Mouse (Mus musculus) liver, embryonic 13.5 days (tissue): ENCODE results near the gene Olfr1177-ps. TPM values are rescaled to one million over a fixed set of nuclear protein-coding genes. Genes with fewer than 3 reads are reported as not detected.

ENCODE experiments used
- ATAC-seq: fragments of 200-750 bp; cut with Nextera tagmentation; 2 replicates; pipeline ENCODE4 v1.8.0; 2017; ENCODE audit warnings: low read depth, mild to moderate bottlenecking, moderate number of reproducible peaks, moderate library complexity
- DNase-seq: peaks from one replicate; pipeline ENCODE4 v3.0.0; 2022
- H3K27ac ChIP-seq: fragments of 300-500 bp; sonication (generic); 2 replicates; pipeline ENCODE4 v1.5.1; 2015; ENCODE audit warnings: moderate library complexity, mild to moderate bottlenecking, inconsistent platforms
- H3K27me3 ChIP-seq: fragments of 300-500 bp; sonication (generic); 2 replicates; pipeline ENCODE4 v1.6.1; 2015; ENCODE audit warnings: mild to moderate bottlenecking, inconsistent platforms
- H3K36me3 ChIP-seq: fragments of 300-500 bp; sonication (generic); 2 replicates; pipeline ENCODE4 v1.6.1; 2015; ENCODE audit warnings: mild to moderate bottlenecking, inconsistent platforms
- H3K4me1 ChIP-seq: fragments of 300-500 bp; sonication (generic); replicated peaks from 2 replicates; pipeline ENCODE4 v1.6.1; 2015; ENCODE audit warnings: inconsistent platforms
- H3K4me2 ChIP-seq: fragments of 300-500 bp; sonication (generic); 2 replicates; pipeline ENCODE4 v1.6.1; 2015; ENCODE audit warnings: inconsistent platforms, mild to moderate bottlenecking, moderate library complexity
- H3K4me3 ChIP-seq: fragments of 300-500 bp; sonication (generic); replicated peaks from 2 replicates; pipeline ENCODE4 v1.5.1; 2015; ENCODE audit warnings: mild to moderate bottlenecking, inconsistent platforms
- H3K9ac ChIP-seq: fragments of 300-500 bp; sonication (generic); 2 replicates; pipeline ENCODE4 v1.6.1; 2015; ENCODE audit warnings: mild to moderate bottlenecking, inconsistent platforms
- H3K9me3 ChIP-seq: fragments of 300-500 bp; sonication (generic); replicated peaks from 2 replicates; pipeline ENCODE4 v1.6.1; 2016; ENCODE audit warnings: inconsistent platforms
- WGBS: fragments of 180-500 bp; shearing (Covaris S2); methylation state at CpG from one replicate; pipeline ENCODE4 v1.1.7; 2015; ENCODE audit not compliant: insufficient replicate concordance; 5-methylcytosine and 5-hydroxymethylcytosine counted together
- polyA plus RNA-seq: library from polyadenylated mRNA; unstranded; fragments of >200 nt; fragmentation: Nextera tagmentation; extraction: Ambion mirVana; gene quantifications from 2 replicates; pipeline ENCODE4 v1.2.1, GENCODE M21; 2015

Gene Olfr1177-ps
- polyA plus RNA-seq = not detected in 2 replicates

- H3K4me2 ChIP-seq = no peak within 1 kb of the TSS
- no peaks in the 10 kb centered on the region for H3K36me3 ChIP-seq
- H3K27ac ChIP-seq = no peak within 1 kb of the TSS
- H3K9ac ChIP-seq = no peak within 1 kb of the TSS
- no peaks in the 10 kb centered on the region for H3K9me3 ChIP-seq
- ATAC-seq = no peak
- no peaks in the 10 kb centered on the region for H3K27me3 ChIP-seq
- no peak for DNase-seq
- 50% methylated on average over 1 of the region's 1 CpGs for WGBS
- no peak within 1 kb of the TSS for H3K4me3 ChIP-seq
- H3K4me1 ChIP-seq = no peaks in the 10 kb centered on the region
Measured at GRCm38 (mm10) chr2:88346392-88346791, at the start of gene Olfr1177-ps. Gene Olfr1177-ps, minus strand, starts transcription at chr2:88346492.

DNA sequence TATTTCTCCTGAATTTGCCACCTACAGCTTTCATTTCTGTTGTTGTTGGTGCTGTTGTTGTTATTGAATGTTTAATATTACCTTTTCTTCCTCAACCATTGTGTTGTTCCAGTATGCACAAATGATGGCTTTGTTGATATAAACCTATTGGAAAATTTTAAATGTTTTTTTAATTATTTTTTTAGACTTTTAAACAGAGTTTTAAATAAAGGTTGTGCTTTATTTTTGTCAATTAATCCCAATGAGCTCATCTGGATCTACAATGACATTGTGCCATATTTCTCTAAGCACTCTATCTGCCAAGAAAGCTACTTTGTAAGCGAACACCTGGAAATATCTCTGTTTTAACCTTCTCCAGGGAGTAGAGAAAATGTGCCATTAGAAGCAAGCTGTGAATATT lies 40.5 kb upstream of the Olfr1177-ps start, which contains the start of gene Olfr1178:
Olfr1178 (plus strand) TSS at position 301 of the 400 bp plus-strand sequence.
- Histone ChIP-seq H3K9me3 (no peaks in the 10 kb centered on the region), H3K36me3 (no peaks in the 10 kb centered on the region), H3K27me3 (no peaks in the 10 kb centered on the region), H3K9ac (no peak within 1 kb of the TSS), H3K27ac (no peak within 1 kb of the TSS), H3K4me2 (no peak within 1 kb of the TSS), H3K4me3 (no peak within 1 kb of the TSS), H3K4me1 (no peaks in the 10 kb centered on the region)
- ATAC-seq (no peak), DNase-seq (no peak)
- 61% methylated on average over 1 of the region's 1 CpGs for WGBS

DNA sequence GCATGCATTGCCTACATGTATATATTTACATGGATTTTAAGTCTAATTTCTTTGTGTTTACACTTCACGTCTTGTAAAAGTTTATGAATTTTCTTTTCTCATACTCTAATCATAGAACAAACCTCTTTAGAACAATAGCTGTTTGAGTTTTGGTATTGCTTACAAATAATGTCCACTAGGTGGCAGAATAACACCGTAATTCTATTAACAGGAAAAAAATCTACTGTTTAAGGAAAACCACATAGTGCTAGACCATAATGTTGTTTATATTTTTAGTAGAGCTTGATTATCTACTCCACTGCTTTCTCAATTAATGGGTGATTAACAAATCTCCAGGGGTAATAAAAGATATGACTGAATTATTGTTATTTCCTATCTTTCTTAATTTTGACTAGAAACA lies 10.0 kb upstream of the Olfr1177-ps start:
- no peak overlapping the region for H3K9ac ChIP-seq
- ATAC-seq = no peak
- no peak overlapping the region for H3K4me3 ChIP-seq
- no peaks in the 10 kb centered on the region for H3K4me1 ChIP-seq
- H3K36me3 ChIP-seq = no peaks in the 10 kb centered on the region
- H3K4me2 ChIP-seq = no peak overlapping the region
- 3% methylated on average over 2 of the region's 2 CpGs for WGBS
- no peak for DNase-seq
- H3K27me3 ChIP-seq = no peaks in the 10 kb centered on the region
- no peak overlapping the region for H3K27ac ChIP-seq
- no peaks in the 10 kb centered on the region for H3K9me3 ChIP-seq

DNA sequence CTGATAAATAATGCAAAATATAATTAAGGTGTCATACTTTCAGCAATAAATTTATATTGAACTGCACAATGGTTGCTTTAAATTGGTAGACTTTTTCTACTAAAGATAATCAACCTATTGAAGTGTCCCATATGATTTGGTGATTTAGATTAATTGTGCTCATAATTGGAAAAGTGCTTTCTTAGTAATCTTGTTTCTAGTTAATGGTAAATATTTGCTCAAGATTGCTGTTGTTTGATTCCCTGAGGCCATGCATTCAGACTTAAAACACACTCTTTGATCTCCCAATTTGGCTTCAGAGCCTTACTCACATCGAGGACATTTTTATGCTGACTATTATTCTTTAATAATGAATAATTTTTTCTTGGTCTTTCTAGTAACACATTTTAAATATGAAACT lies 9.9 kb downstream of the Olfr1177-ps start, which contains the start of gene Olfr1176:
Olfr1176 (plus strand) TSS at position 301 of the 400 bp plus-strand sequence.
- Histone ChIP-seq H3K4me1 (no peaks in the 10 kb centered on the region), H3K9me3 (no peaks in the 10 kb centered on the region), H3K4me3 (no peak within 1 kb of the TSS), H3K9ac (no peak within 1 kb of the TSS), H3K36me3 (no peaks in the 10 kb centered on the region), H3K27ac (no peak within 1 kb of the TSS), H3K27me3 (no peaks in the 10 kb centered on the region), H3K4me2 (no peak within 1 kb of the TSS)
- no peak for DNase-seq
- 36% methylated on average over 1 of the region's 1 CpGs for WGBS
- ATAC-seq = no peak

DNA sequence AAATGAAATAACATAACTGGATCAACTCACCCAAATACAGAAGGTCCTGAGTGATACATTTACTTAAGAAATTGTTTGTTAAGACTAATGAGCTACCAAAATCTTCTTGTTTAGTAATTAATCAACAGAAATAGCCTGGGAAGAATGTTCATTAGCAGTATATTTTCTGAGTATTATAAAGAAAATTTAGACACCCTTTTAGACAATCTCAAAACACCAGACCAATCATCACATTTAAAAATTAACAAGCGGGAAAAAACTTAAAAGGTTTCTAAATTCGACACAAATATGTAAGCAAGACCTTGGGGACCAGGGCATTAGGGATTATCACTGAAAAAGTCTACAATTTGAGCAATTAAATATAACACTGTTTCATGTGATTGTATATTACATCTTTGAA lies 19.2 kb downstream of the Olfr1177-ps start, which contains the start of gene Olfr1175-ps:
Olfr1175-ps (minus strand) TSS at position 101 of the 400 bp plus-strand sequence.
- WGBS = 64% methylated on average over 2 of the region's 2 CpGs
- H3K27ac ChIP-seq = no peak within 1 kb of the TSS
- H3K9me3 ChIP-seq = no peaks in the 10 kb centered on the region
- no peak for DNase-seq
- H3K4me2 ChIP-seq = no peak within 1 kb of the TSS
- no peaks in the 10 kb centered on the region for H3K27me3 ChIP-seq
- H3K36me3 ChIP-seq = no peaks in the 10 kb centered on the region
- no peaks in the 10 kb centered on the region for H3K4me1 ChIP-seq
- no peak within 1 kb of the TSS for H3K9ac ChIP-seq
- no peak within 1 kb of the TSS for H3K4me3 ChIP-seq
- no peak for ATAC-seq

DNA sequence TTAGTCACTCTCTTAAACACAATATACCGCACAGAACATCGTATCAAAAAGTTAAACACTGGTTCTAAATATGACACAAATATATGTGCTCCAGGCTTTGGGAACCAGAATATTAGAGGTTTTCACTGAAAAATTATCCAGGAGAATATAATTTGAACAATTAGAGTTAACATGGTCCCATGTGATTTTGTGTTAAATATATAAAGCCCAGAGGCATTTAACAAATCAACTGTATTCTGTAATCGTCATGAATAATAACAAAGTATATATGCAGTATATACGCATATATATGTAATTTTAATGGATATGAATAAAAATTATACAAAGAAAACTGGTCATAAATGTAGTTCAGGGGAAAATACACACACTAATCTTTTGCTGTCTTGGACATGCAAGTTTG lies 31.3 kb downstream of the Olfr1177-ps start, which contains the start of gene Olfr1174-ps:
Olfr1174-ps (minus strand) TSS at position 101 of the 400 bp plus-strand sequence.
- no peak within 1 kb of the TSS for H3K4me2 ChIP-seq
- H3K27ac ChIP-seq = no peak within 1 kb of the TSS
- no peaks in the 10 kb centered on the region for H3K4me1 ChIP-seq
- no peak within 1 kb of the TSS for H3K4me3 ChIP-seq
- H3K9me3 ChIP-seq = no peaks in the 10 kb centered on the region
- no peak for ATAC-seq
- no peaks in the 10 kb centered on the region for H3K36me3 ChIP-seq
- H3K27me3 ChIP-seq = no peaks in the 10 kb centered on the region
- WGBS = 77% methylated on average over 4 of the region's 4 CpGs
- no peak for DNase-seq
- no peak within 1 kb of the TSS for H3K9ac ChIP-seq

Other genes starting within 250 kb of the Olfr1177-ps start
- gene Olfr1166, start 218.2 kb downstream of the Olfr1177-ps start, polyA plus RNA-seq = not detected in 2 replicates
- not detected in 2 replicates for gene Olfr1167, start 191.3 kb downstream of the Olfr1177-ps start, polyA plus RNA-seq
- not detected in 2 replicates for gene Olfr1168, start 164.6 kb downstream of the Olfr1177-ps start, polyA plus RNA-seq
- gene Olfr1170, start 118.2 kb downstream of the Olfr1177-ps start, polyA plus RNA-seq = not detected in 2 replicates
- not detected in 2 replicates for gene Olfr1173, start 66.6 kb downstream of the Olfr1177-ps start, polyA plus RNA-seq
- gene Olfr1174-ps, start 31.4 kb downstream of the Olfr1177-ps start, polyA plus RNA-seq = not detected in 2 replicates
- not detected in 2 replicates for gene Olfr1175-ps, start 19.3 kb downstream of the Olfr1177-ps start, polyA plus RNA-seq
- gene Olfr1176, start 9.8 kb downstream of the Olfr1177-ps start, polyA plus RNA-seq = not detected in 2 replicates
- not detected in 2 replicates for gene Olfr1178, start 40.6 kb upstream of the Olfr1177-ps start, polyA plus RNA-seq
- gene Olfr1179, start 60.0 kb upstream of the Olfr1177-ps start, polyA plus RNA-seq = not detected in 2 replicates
- gene Olfr1180, start 72.7 kb upstream of the Olfr1177-ps start, polyA plus RNA-seq = not detected in 2 replicates
- not detected in 2 replicates for gene Olfr1181, start 79.7 kb upstream of the Olfr1177-ps start, polyA plus RNA-seq
- gene Gm13757, start 102.6 kb upstream of the Olfr1177-ps start, polyA plus RNA-seq = not detected in 2 replicates
- gene Olfr1183, start 108.4 kb upstream of the Olfr1177-ps start, polyA plus RNA-seq = not detected in 2 replicates
- gene Olfr1184, start 137.1 kb upstream of the Olfr1177-ps start, polyA plus RNA-seq = not detected in 2 replicates
- gene Olfr1185-ps1, start 146.8 kb upstream of the Olfr1177-ps start, polyA plus RNA-seq = not detected in 2 replicates
- gene Olfr1186, start 172.1 kb upstream of the Olfr1177-ps start, polyA plus RNA-seq = not detected in 2 replicates
- gene Olfr1188, start 210.4 kb upstream of the Olfr1177-ps start, polyA plus RNA-seq = not detected in 2 replicates
- not detected in 2 replicates for gene Olfr1189, start 240.0 kb upstream of the Olfr1177-ps start, polyA plus RNA-seq